Mouse (Mus musculus): ENCODE results near the gene Bloc1s3.

Gene Bloc1s3

GRCm38 (mm10) chr7:19508150-19508923 is at the start of gene Bloc1s3, which contains the start of gene Trappc6a:
Bloc1s3 (minus strand) TSS chr7:19508367.
Trappc6a (plus strand) TSS chr7:19508395.
- in situ Hi-C loops (cut with MboI, MseI): no loop called here

DNA sequence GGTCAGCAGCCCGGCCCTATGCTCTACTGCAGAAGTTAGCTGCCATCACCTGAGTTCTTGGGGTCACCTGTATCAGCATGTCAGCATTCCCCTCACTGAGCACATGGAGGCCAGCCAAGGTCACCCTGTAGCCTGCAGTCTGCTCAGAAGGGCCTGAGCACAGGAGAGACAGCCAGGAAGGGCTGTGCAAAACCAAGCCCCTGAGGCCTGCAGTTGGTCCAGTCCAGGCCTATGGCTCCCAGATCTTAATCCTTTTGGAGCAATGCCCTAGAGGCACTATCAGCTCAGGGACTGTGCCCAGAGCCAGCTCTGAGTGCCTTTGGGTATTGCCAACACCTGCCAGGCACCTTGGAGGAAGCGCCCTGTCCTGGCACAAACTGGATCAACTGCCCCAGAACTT is 48.9 kb upstream of the Bloc1s3 start:
- in situ Hi-C loops (cut with MboI, MseI): no loop called here

GRCm38 (mm10) chr7:19554168-19554567 is 46.0 kb upstream of the Bloc1s3 start:
- in situ Hi-C loops (cut with MboI, MseI): no loop called here

DNA sequence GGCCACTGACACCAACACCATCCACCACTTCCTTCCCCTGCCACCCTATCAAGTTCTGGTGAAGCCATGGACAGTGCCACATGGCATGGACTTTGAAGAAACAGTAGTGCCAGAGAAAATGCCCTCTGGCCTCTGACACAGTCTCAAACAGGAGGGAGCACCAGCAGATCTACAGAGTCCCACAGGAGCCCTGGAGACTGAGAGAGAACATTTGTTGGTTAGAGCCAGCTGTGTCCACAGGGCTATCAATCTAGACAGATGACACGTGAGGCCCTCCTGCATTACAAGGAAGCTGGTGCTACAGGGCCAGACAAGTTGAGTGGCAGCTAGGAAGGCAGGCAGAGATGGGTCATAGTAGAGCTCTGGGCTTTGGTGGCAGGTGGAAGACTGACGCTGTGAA is 44.3 kb upstream of the Bloc1s3 start:
- in situ Hi-C loops (cut with MboI, MseI): no loop called here

DNA sequence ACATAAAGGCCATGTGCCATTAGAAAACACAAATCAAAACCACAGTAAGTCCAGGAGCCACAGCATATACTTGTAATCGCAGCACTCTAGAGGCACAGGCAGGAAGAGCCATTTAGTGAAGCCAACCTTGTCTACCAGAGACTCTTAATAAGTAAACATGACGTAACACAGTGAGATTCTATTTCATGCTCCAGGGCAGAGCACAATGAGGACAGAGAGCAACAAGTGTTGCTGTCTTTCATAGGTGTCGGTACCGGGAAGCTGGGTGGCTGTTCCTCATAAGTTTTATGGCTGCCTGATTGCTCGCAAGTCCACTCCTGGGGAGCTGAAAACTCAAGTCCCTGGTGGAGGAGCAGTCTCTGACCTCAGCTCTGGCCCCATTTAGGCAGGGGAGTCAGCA is 43.5 kb upstream of the Bloc1s3 start:
- in situ Hi-C loops (cut with MboI, MseI): no loop called here

DNA sequence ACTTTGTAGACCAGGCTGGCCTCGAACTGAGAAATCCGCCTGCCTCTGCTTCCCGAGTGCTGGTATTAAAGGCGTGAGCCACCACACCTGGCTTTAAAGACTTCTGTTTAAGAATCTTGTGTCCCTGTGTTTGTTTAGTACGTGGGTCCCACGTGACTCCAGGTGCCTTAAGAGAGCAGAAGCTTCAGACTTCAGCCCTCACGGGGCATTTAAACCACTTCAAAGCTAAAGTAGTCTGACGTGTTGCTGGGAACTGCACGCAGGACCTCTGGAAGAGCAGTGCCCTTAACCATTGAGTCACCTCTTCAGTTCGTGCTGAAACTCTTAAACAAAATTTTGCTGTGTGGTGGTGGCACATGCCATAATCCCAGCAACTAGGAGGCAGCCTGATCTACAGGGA is 41.2 kb upstream of the Bloc1s3 start:
- in situ Hi-C loops (cut with MboI, MseI): no loop called here

- in situ Hi-C loops (cut with MboI, MseI): no loop called here
Measured at GRCm38 (mm10) chr7:19547344-19547969, 39.3 kb upstream of the Bloc1s3 start.

- in situ Hi-C loops (cut with MboI, MseI): no loop called here
Measured at GRCm38 (mm10) chr7:19546007-19546406, 37.8 kb upstream of the Bloc1s3 start.

GRCm38 (mm10) chr7:19543584-19543983 is 35.4 kb upstream of the Bloc1s3 start:
- in situ Hi-C loops (cut with MboI, MseI): no loop called here

DNA sequence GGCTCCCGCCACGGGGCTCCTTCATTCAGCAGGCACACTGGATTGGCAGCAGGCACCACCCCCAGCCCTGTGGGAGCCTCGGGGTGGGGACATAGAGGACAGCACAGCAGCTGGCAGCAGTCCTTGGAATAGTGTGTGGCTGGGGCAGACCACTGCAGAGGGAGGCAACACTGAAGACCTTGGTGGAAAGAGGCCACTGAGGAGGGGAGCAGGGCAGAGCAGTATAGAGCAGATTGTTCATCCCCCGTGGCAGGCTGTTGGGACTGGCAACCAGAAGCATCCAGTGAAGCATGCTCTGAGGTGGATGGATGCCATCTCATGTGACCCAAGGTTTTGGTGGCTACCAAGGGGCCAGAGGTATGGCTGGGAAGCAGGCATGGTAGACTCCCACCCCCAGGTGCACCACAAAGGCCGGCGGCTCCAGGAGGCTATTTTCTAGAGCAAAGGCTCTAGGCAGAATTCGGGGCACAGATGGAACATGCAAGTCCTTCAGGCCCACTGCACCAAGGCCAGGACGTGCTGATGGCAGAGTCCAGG is 34.1 kb upstream of the Bloc1s3 start:
- in situ Hi-C loops (cut with MboI, MseI): no loop called here

DNA sequence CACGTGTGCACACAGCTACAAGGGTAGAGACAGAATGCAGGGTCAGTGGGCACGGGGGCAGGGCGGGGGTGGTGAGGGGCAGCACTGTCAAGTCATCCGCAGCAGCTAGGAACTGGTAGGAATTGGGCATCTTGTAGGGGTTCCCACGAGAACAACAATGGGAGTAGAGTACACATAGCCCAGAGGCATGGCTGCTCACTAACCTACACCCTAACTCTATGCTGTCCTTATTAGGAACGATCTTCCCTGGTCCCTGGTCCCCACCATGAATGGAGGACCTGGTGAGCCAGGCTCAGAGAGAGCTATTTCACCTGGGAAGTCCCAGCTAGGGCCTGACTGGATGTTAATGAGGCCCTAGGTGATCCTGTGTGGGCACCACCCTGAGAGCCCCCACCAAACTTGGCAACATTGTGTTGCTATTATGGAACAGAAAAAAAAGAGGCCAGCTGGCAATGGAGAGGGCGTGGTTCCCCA is 33.6 kb upstream of the Bloc1s3 start:
- in situ Hi-C loops (cut with MboI, MseI): no loop called here

DNA sequence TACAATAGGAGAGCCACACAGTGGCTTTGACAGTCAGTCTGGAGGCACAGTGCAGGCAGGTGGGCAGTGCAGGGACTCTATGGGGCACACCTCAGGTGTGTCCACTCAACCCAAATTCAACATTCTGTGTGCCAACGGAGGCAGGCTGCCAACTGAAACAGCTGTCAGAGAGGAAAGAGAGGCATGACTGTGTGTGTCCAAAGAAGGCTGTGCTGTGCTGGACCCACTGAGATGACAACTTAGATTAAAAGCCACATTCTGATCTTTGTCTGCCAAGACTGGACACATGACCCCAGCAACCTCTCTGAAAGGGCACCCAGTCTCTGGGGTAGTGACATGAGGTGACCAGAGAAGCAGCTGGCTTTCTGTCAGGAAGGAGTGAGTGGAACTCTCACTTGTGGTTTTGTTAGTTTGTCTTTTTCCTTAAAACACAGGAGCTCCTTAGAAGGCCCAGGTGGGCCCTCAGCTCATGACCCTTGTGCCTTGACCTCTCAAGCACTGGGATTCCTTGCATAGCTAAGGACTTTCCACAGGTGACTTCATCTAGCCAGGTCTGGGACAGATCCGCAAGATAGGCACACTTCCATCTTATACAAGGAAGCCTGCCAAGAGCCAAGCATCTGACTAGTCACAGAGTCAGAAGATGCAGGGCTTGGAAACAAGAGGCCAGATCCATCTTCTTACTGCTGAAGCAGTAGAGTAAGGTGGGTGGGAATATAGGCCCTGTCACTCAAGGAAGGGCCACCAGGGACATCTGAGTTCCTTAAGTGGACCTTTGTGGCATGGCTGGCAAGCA is 32.8 kb upstream of the Bloc1s3 start:
- in situ Hi-C loops (cut with MboI, MseI): no loop called here

DNA sequence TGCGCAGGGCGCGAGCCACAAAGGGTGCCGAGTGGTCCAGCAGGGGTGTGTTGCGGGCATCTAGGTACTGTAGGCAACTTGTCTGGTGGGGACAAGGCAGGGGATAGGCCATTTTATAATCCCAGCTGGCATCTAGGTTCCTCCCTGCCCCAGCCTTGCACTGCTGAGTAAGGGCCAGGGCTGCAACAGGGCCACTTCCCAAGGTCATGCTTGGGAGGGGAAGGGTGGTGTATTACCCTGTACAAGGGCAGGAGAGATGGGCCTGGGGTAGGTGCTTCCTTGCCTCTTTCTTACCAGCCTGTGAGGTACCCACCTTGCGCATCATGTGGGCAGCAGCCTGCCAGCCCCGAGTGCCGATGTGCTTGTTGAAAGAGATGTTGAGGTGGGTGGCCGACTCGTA is 26.5 kb upstream of the Bloc1s3 start:
- in situ Hi-C loops (cut with MboI, MseI): no loop called here

DNA sequence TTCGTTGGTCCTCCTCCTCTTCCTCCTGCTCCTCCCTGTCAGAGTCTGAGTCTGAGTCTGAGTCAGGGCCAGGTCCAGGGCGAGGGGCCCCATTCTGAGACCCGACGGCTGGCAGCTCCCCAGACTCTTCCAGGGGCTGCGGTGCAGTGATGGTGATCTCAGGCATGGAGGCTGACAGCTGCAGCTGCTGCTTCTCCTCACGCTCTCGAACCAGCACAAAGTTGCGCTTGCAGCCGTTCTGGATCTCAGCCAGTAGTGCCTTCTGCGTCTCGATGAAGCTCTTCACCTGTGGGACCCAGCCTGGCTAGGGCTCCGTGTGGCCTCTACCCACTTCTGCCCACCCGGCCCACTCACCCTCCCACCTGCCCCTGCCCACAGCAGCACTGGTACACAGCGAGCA is 24.1 kb upstream of the Bloc1s3 start:
- in situ Hi-C loops (cut with MboI, MseI): no loop called here

DNA sequence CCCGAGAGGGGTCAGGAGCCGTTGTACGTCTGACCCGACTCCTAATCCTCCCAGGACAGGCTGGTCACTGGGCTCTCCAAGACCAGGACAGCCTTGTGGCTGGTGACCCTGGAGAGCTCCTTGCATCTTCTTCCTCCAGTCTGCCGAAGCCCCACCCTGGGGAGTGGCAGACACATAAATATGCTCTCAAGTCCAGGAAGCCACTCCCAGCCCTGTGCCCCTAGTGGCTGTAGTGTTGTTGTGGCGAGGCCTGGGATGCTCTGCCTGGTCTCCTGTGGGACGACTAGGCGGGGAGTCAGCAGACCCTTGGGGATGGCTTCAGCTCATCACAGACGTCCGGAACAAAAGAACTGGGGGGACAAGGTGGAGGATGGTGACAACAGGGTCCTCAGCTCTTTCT is 22.9 kb upstream of the Bloc1s3 start:
- in situ Hi-C loops (cut with MboI, MseI): no loop called here

DNA sequence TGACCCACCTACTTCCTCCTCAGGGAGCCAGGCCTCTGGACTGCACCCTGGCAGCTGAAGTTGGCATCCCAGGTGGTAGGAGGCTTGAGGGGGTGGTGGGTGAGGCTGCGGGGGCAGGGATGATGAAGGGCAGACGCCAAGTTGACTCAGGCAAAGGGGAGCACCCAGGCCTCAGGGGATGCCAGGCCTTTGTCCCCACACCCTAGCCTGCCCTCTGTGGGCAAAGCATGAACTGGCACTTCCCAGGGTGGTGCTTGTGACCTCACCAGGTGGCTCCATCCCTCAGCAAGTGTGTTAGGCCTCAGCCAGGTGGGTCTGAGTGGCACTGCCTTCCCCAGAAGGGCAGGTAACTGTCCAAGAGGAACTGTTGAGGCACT is 16.9 kb upstream of the Bloc1s3 start:
- in situ Hi-C loops (cut with MboI, MseI): no loop called here

- in situ Hi-C loops (cut with MboI, MseI): no loop called here
Measured at GRCm38 (mm10) chr7:19524420-19525104, 16.4 kb upstream of the Bloc1s3 start.

DNA sequence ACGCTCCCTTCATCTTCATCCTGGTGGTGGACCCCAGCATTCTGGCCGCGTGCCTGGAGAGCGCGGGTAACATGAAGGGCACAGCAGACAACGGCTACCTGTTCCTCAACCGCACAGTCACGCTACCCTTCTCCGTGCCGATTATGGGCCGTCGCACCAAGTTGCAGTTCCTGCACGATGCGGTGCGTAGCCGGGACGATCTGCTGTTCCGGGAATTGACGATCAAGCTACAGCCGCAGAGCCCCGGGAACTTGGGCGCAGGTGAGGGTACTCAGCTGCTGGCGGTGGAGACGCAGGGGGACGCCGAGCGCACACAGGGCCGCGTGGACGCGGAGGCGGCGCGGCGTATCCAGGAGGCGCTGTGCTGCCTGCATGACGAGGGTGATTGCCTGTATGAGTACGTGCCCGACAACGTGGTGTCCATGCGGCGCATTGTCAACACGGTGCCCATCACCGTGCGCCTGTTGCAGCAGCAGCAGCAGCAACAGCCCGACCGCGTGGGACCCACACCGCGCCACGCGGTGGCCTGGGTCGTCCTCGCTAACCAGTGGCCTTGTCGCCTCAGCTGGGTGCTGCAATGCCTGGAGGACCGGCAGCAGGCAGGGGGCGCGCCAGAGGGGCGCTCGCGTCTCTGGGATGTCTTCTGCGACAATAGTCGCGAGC is 15.7 kb upstream of the Bloc1s3 start:
- in situ Hi-C loops (cut with MboI, MseI): no loop called here

- in situ Hi-C loops (cut with MboI, MseI): no loop called here
Measured at GRCm38 (mm10) chr7:19523017-19523756, 15.0 kb upstream of the Bloc1s3 start.

- in situ Hi-C loops (cut with MboI, MseI): no loop called here
Measured at GRCm38 (mm10) chr7:19520032-19520431, 11.9 kb upstream of the Bloc1s3 start.
